Mouse (Mus musculus) heart, embryonic 15.5 days (tissue): Measurements from ENCODE around the gene Pld3. TPM values are rescaled to one million over a fixed set of nuclear protein-coding genes. Genes with fewer than 3 reads are reported as not detected.

Experiments used
- polyA plus RNA-seq: library from polyadenylated mRNA; unstranded; fragments of >200 nt; fragmentation: Nextera tagmentation; extraction: Ambion mirVana; gene quantifications from 2 replicates; pipeline ENCODE4 v1.2.1, GENCODE M21; 2015

Gene Pld3
- polyA plus RNA-seq, 1 experiment from 2014 or later: 49.3 TPM

Other genes starting within 250 kb of the Pld3 start
- gene Ltbp4, start 215.5 kb downstream of the Pld3 start, polyA plus RNA-seq: 61.7 and 99.9 TPM in 2 replicates
- 19.8 and 29.4 TPM in 2 replicates for gene Shkbp1, start 197.2 kb downstream of the Pld3 start, polyA plus RNA-seq
- 0.34 TPM in 1 of 2 replicates, not detected in the other for gene Gm20479, start 195.8 kb downstream of the Pld3 start, polyA plus RNA-seq
- gene Sptbn4, start 105.5 kb downstream of the Pld3 start, polyA plus RNA-seq: 0.11 and 0.39 TPM in 2 replicates
- 51.4 and 67.5 TPM in 2 replicates for gene Blvrb, start 105.2 kb downstream of the Pld3 start, polyA plus RNA-seq
- 19.0 and 21.9 TPM in 2 replicates for gene Sertad3, start 79.5 kb downstream of the Pld3 start, polyA plus RNA-seq
- 34.9 and 37.2 TPM in 2 replicates for gene Sertad1, start 66.3 kb downstream of the Pld3 start, polyA plus RNA-seq
- 1.7 and 3.0 TPM in 2 replicates for gene Prx, start 53.9 kb downstream of the Pld3 start, polyA plus RNA-seq
- gene Hipk4, start 30.0 kb downstream of the Pld3 start, polyA plus RNA-seq: 0.29 TPM in 2 replicates
- 36.9 and 39.1 TPM in 2 replicates for gene 2310022A10Rik, start within 50 bp of the Pld3 start, polyA plus RNA-seq
- gene Akt2, start 38.3 kb upstream of the Pld3 start, polyA plus RNA-seq: 69.3 and 80.4 TPM in 2 replicates
- 0.58 TPM in 1 of 2 replicates, not detected in the other for gene Ttc9b, start 100.7 kb upstream of the Pld3 start, polyA plus RNA-seq
- 3.7 and 4.5 TPM in 2 replicates for gene Map3k10, start 121.4 kb upstream of the Pld3 start, polyA plus RNA-seq
- 2.0 and 2.9 TPM in 2 replicates for gene Zfp607b, start 136.1 kb upstream of the Pld3 start, polyA plus RNA-seq
- 15.4 and 21.9 TPM in 2 replicates for gene Zfp60, start 178.2 kb upstream of the Pld3 start, polyA plus RNA-seq